Mouse (Mus musculus) kidney, embryonic 16.5 days (tissue): Measurements from ENCODE around the gene Ptk7. TPM values are rescaled to one million over a fixed set of nuclear protein-coding genes. Genes with fewer than 3 reads are reported as not detected.

Experiments used
- ATAC-seq: fragments of 200-750 bp; cut with Nextera tagmentation; 2 replicates; pipeline ENCODE4 v1.8.0; 2017; ENCODE audit warnings: moderate TSS enrichment; ENCODE audit not compliant: low FRiP score, low TSS enrichment
- H3K27ac ChIP-seq: fragments of 300-500 bp; sonication (generic); 2 replicates; pipeline ENCODE4 v1.5.1; 2014; ENCODE audit warnings: low read length
- H3K27me3 ChIP-seq: fragments of 300-500 bp; sonication (generic); 2 replicates; pipeline ENCODE4 v1.6.1; 2014; ENCODE audit warnings: low read length, control low read depth, mixed read lengths; ENCODE audit not compliant: insufficient read depth
- H3K36me3 ChIP-seq: fragments of 300-500 bp; sonication (generic); 2 replicates; pipeline ENCODE4 v1.6.1; 2014; ENCODE audit warnings: low read length, control low read depth, mixed read lengths; ENCODE audit not compliant: insufficient read depth
- H3K4me1 ChIP-seq: fragments of 300-500 bp; sonication (generic); 2 replicates; pipeline ENCODE4 v1.6.1; 2014; ENCODE audit warnings: low read length, control low read depth, mixed read lengths; ENCODE audit not compliant: insufficient read depth
- H3K4me2 ChIP-seq: fragments of 300-500 bp; sonication (generic); replicated peaks from 2 replicates; pipeline ENCODE4 v1.6.1; 2014; ENCODE audit warnings: low read depth, low read length
- H3K4me3 ChIP-seq: fragments of 300-500 bp; sonication (generic); 2 replicates; pipeline ENCODE4 v1.5.1; 2014; ENCODE audit warnings: mild to moderate bottlenecking, low read length
- H3K9ac ChIP-seq: fragments of 300-500 bp; sonication (generic); replicated peaks from 2 replicates; pipeline ENCODE4 v1.6.1; 2014; ENCODE audit warnings: low read length
- H3K9me3 ChIP-seq: fragments of 300-500 bp; sonication (generic); 2 replicates; pipeline ENCODE4 v1.6.1; 2016; ENCODE audit warnings: low read length, control low read depth
- WGBS: fragments of 180-500 bp; shearing (Covaris S2); extraction: QIAGEN DNeasy Blood & Tissue Kit; methylation state at CpG from one replicate; pipeline ENCODE4 v1.1.7; 2014; 5-methylcytosine and 5-hydroxymethylcytosine counted together
- polyA plus RNA-seq: library from polyadenylated mRNA; unstranded; fragments of >200 nt; fragmentation: Nextera tagmentation; extraction: Ambion mirVana; gene quantifications from 2 replicates; pipeline ENCODE4 v1.2.1, GENCODE M21; 2015

Gene Ptk7
- polyA plus RNA-seq, 1 experiment from 2014 or later = 157 TPM

DNA sequence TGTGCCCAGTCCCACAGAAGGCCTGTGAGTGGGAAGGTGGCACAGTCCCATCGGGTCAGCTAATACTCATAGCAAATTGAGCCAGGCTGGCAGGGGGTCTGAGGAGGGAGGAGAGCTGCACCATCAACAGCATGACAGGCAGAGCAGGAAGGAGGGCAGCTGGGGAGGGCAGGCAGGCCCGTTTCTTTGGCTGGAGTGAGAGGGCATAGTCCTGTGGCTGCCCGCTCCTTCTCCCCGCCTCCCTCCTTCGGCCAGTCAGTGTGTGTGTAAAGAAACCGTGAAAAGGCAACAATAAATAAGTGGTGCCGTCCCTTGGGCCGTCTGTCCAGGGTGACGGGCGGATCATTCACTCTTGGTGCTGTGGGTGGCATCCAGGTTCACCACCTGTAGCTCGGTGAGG lies 80.6 kb downstream of the Ptk7 start:
- H3K9me3 ChIP-seq = no peaks in the 10 kb centered on the region
- no peak for ATAC-seq
- H3K27ac ChIP-seq = no peak overlapping the region
- H3K4me2 ChIP-seq = no peak overlapping the region
- no peak overlapping the region for H3K9ac ChIP-seq
- no peaks in the 10 kb centered on the region for H3K27me3 ChIP-seq
- WGBS = 62% methylated on average over 11 of the region's 11 CpGs
- peaks cover 48% of the 10 kb centered on the region for H3K4me1 ChIP-seq
- peaks cover 40% of the 10 kb centered on the region for H3K36me3 ChIP-seq
- no peak overlapping the region for H3K4me3 ChIP-seq

DNA sequence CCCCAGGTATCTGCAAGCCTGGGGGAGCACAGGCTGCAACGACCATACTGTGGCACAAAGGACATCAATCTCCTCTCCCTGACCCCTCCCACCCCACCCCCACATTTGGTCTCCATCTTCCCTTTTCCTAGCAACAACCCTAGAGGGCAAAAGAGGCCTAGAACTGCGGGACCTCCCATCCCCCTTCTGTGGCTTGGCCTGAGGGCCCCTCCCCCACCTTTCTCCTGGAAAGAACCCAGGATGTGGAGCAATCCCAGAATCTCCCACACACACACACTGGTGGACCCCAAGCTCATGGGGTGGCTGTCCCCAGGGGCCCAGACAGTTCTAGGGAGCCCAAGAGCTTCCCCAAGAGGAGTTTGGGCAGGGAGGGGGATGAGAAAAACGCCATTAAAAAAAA lies 81.4 kb downstream of the Ptk7 start:
- H3K27me3 ChIP-seq = no peaks in the 10 kb centered on the region
- WGBS = 25% methylated on average over 3 of the region's 3 CpGs

DNA sequence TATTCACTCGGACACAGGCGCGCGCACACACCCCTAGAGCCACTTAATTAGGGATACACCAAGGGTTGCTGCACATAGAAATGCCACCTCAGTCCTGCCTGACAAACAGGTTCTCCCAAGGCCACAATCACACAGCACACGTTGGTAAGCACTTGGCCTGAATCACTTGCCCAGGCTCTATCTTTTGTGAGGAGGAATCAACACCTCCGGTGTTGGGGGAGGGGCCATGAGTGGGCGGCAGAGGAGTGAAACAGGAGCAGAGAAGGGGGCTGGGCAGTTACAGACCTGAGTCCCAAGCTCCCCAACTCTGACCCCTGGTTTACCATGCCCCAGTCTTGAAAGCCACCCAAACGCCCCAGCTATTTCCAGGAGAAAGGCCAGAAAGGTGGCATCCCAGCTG lies 82.3 kb downstream of the Ptk7 start:
- peak overlapping the region; percentile 94; the same call in 1 of the 2 replicates for H3K4me2 ChIP-seq
- H3K9ac ChIP-seq = no peak overlapping the region
- H3K36me3 ChIP-seq = peaks cover 37% of the 10 kb centered on the region
- WGBS = 17% methylated on average over 8 of the region's 8 CpGs
- H3K27me3 ChIP-seq = no peaks in the 10 kb centered on the region
- no peak overlapping the region for H3K4me3 ChIP-seq
- H3K9me3 ChIP-seq = no peaks in the 10 kb centered on the region
- H3K4me1 ChIP-seq = peaks cover 33% of the 10 kb centered on the region
- ATAC-seq = no peak
- no peak overlapping the region for H3K27ac ChIP-seq

More for the DNA sequence above, 81.4 kb downstream of the Ptk7 start:
- no peak for ATAC-seq
- H3K9ac ChIP-seq = no peak overlapping the region
- H3K9me3 ChIP-seq = no peaks in the 10 kb centered on the region
- H3K27ac ChIP-seq = no peak overlapping the region
- peaks cover 40% of the 10 kb centered on the region for H3K4me1 ChIP-seq
- H3K4me3 ChIP-seq = no peak overlapping the region
- H3K4me2 ChIP-seq = no peak overlapping the region
- peaks cover 40% of the 10 kb centered on the region for H3K36me3 ChIP-seq

DNA sequence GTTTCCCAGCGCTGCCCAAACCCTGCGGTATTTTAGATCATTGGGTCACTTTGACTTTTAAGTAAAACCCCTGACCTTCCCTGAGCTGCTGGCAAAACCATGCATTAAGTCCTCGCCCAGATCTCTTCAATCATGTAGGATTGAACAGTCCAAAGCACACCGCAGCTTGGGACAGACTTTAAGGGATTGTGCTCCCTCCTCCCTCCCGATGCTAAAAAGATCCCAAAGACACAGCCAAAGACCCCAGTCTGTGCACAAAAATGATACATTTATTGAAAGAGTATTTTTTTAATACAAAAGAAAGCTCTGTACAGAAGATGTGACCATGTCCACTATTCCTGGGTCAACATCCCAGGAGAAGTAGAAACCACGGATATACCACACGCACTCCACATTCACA lies 82.7 kb downstream of the Ptk7 start:
- peak overlapping the region; percentile 67 for H3K4me3 ChIP-seq
- no peaks in the 10 kb centered on the region for H3K9me3 ChIP-seq
- H3K27ac ChIP-seq = no peak overlapping the region
- no peak for ATAC-seq
- peak overlapping the region; percentile 79 for H3K9ac ChIP-seq
- peak overlapping the region; percentile 94 for H3K4me2 ChIP-seq
- 12% methylated on average over 7 of the region's 7 CpGs for WGBS
- H3K4me1 ChIP-seq = peaks cover 33% of the 10 kb centered on the region
- no peaks in the 10 kb centered on the region for H3K27me3 ChIP-seq
- peaks cover 33% of the 10 kb centered on the region for H3K36me3 ChIP-seq

DNA sequence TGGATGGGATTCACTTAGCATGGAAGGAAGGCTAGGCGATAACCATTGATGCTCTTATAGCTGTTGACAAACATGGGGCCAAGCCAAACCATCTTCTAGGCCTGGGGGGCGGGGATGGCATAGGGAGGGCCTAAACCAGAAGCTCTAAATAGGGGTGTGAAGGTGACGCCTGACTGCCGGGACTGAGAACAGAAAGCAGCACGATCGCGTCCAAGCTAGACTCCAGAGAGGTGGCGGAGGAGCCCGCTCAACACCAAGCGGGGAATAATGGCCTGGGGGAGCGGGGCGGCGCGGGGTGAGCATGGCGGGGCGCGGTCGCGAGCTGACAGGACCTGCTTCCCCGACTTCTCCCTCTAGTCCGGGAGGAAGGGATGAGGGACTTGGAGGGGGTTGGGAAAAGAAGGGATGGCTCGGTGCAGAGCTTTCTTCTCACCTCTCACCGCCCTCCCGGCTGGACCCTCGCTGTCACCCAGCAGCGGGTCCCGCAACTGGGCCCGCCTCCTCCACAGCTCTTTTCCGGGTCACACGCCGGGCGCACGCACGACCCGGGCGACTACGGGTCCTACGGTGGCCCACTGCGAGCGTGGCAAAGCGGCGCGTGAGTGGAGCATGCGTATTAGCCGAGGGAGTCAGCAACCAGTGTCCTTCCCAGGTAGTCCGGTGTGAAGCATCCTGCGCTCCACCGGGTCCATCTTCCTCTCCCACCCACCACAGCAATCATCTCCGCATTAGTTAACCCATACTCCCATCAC lies 83.3 kb downstream of the Ptk7 start, which contains the start of gene Cul9:
Gene Cul9, minus strand, starts transcription at position 576 of the 752 bp plus-strand sequence.
- Histone ChIP-seq H3K27ac (no peak within 1 kb of the TSS), H3K4me2 (peak within 1 kb of the TSS; percentile 94)
- peak; percentile 40 for ATAC-seq

DNA sequence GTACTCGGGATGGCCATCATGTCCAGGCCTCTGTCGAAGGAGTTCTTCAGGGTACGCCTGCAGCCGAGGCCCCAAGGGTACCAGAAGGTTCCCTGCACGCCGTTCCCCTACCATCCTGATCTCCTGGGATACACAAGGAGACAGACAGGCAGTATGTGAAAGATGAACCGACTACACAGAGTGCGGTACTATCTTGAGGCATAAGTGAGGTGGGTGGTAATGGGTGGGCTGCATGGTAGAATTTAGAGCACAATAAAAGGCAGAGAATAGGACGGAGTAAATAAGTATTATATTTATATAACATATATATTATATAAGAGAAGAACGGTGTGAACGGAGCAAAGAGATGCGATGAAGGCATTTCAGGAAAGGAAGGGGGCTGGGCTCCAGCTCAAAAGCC lies 85.6 kb downstream of the Ptk7 start:
- no peaks in the 10 kb centered on the region for H3K27me3 ChIP-seq
- H3K9ac ChIP-seq = no peak overlapping the region

More for the DNA sequence above, 83.3 kb downstream of the Ptk7 start, which contains the start of gene Cul9:
- H3K36me3 ChIP-seq = peaks cover 27% of the 10 kb centered on the region
- no peaks in the 10 kb centered on the region for H3K27me3 ChIP-seq
- H3K9ac ChIP-seq = peak within 1 kb of the TSS; percentile 79
- H3K9me3 ChIP-seq = no peaks in the 10 kb centered on the region
- H3K4me1 ChIP-seq = peaks cover 33% of the 10 kb centered on the region
- WGBS = 2% methylated on average over 39 of the region's 49 CpGs
- H3K4me3 ChIP-seq = peak within 1 kb of the TSS; percentile 67

DNA sequence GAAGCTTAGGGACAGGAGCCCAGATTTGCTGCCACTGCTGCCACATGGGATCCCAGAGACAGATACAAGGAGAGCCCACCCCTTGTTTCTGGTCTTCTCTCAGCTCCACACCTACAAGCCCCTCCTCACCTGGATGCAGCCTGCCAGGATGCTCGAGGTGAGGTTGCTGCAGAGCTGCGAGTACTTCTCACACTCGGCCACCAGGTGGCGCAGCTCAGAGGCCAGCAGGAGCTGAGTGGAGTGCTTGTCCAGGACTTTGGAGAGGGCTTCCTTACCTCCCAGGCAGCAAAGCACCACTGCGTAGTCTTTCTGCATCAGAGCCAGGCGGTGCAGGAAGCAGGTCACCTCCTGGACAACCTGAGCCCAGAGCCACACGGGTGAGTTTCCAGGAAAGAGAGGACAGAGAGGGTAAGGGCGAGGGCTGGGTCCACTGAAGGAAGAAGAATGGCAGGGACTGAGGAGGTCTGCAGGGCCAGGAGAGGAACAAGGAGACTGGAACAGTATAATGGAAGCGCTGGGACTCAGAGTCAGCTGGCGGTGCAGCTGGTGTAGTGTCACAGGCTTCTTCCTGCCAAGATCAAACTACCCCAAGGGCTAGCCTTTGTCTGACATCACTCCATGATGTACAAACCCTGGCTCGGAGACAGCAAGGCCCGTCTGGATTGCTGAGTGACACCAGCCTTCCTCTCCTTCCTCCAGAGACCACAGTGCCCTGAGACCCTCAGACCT lies 103.6 kb downstream of the Ptk7 start:
- Histone ChIP-seq H3K9me3 (no peaks in the 10 kb centered on the region), H3K4me3 (no peak overlapping the region), H3K4me2 (no peak overlapping the region), H3K9ac (no peak overlapping the region), H3K36me3 (0 out of 2 replicates have a peak, but pooled peaks cover 2% of the 10 kb centered on the region), H3K27ac (no peak overlapping the region), H3K27me3 (no peaks in the 10 kb centered on the region), H3K4me1 (no peaks in the 10 kb centered on the region)
- 41% methylated on average over 12 of the region's 12 CpGs for WGBS
- peak; percentile 69 for ATAC-seq

More for the DNA sequence above, 85.6 kb downstream of the Ptk7 start:
- Histone ChIP-seq H3K9me3 (no peaks in the 10 kb centered on the region), H3K4me1 (peaks cover 29% of the 10 kb centered on the region), H3K4me3 (no peak overlapping the region), H3K36me3 (peaks cover 7% of the 10 kb centered on the region), H3K27ac (no peak overlapping the region), H3K4me2 (no peak overlapping the region)
- 91% methylated on average over 12 of the region's 12 CpGs for WGBS
- no peak for ATAC-seq

DNA sequence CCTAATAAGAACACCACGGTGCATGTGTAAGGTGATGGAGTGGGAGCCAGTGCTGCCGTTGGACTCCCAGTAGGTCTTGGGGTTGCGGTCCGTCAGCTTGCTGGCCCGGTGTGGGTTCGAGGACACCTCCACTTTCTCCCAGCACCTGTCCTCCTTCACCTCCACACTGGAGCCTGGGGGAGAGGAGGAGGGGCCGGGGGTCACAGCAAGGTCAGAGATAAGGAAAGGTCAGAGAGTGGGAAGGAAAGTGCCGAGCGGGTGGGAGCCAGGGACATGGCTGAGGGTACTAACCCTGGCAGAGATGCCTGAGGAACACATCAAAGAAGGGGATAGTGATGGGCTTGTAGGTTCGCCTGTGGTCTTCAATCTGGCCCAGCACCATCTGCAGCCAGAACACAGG lies 104.2 kb downstream of the Ptk7 start:
- Histone ChIP-seq H3K4me2 (no peak overlapping the region), H3K9me3 (no peaks in the 10 kb centered on the region), H3K4me3 (no peak overlapping the region), H3K36me3 (0 out of 2 replicates have a peak, but pooled peaks cover 2% of the 10 kb centered on the region), H3K4me1 (no peaks in the 10 kb centered on the region), H3K27me3 (no peaks in the 10 kb centered on the region), H3K27ac (no peak overlapping the region), H3K9ac (no peak overlapping the region)
- no peak for ATAC-seq
- 79% methylated on average over 10 of the region's 10 CpGs for WGBS

DNA sequence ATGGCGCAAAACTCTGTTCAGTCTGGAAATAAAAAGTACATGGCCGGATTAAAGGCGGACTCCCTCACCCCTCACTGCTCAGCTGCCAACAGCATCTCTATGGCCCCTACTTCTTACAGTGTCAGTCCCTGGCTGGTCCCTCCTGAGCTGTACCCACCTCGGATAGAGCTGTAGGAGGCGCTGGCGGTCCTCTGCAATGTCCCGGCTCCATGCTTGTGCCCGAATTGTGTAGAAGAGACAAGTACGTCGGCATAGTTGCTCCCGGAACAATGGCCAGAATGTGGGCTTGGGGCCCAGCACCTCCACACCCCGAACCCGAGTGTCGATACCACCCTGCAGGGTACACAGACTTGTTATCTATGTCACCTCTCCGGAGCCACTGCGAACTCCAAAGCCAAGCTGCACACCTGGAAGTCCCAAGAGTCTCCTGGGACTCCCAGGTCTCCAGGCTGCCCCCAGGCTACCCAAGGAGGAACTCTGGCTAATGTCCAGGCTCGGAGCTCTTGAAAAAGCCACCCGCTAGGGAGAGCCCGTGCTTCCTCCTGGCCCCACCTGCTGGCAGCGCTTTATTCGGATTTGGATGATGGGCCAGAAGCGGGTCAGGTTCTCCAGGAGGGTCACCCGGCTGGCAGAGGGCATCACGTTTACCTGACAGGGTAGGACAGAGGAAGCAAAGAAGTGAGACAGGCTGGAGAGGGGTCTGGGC lies 107.2 kb downstream of the Ptk7 start:
- H3K9me3 ChIP-seq = no peaks in the 10 kb centered on the region
- H3K9ac ChIP-seq = no peak overlapping the region
- H3K36me3 ChIP-seq = no peaks in the 10 kb centered on the region
- no peak overlapping the region for H3K27ac ChIP-seq
- H3K4me2 ChIP-seq = no peak overlapping the region
- no peak for ATAC-seq
- H3K4me3 ChIP-seq = no peak overlapping the region
- no peaks in the 10 kb centered on the region for H3K4me1 ChIP-seq
- H3K27me3 ChIP-seq = no peaks in the 10 kb centered on the region
- WGBS = 43% methylated on average over 24 of the region's 24 CpGs
